Mouse (Mus musculus): ENCODE results near the gene Ms4a3.

GRCm38 (mm10) chr19:11617983-11618382, 22.7 kb downstream of the Ms4a3 start:
- TF ChIP-seq HCFC1 (IDR thresholded peaks at IDR 0.05; ENCODE audit: borderline replicate concordance, insufficient read depth, low read length) (no peak), ZC3H11A (IDR thresholded peaks at IDR 0.05; ENCODE audit: borderline replicate concordance, low read depth, low read length) (no peak), ZNF384 (IDR thresholded peaks at IDR 0.05; ENCODE audit: low read depth, low read length) (no peak)

Data from ES-E14 (cell line).